Comparison of ENCODE assay signal across 8 mouse cellular contexts in genomic region chr4:135353794-135354450, GRCm38 (mm10). TPM values are rescaled to one million over a fixed set of nuclear protein-coding genes. Genes with fewer than 3 reads are reported as not detected.
A peak's percentile ranks its signal among the peaks of the same experiment; 100 is the strongest.
DNase-seq lines count a peak whose midpoint lies in the region; ATAC-seq lines count a peak whose summit lies in the region.

No protein-coding gene starts in this region.

- peak; percentile 39 for DNase-seq in adrenal gland, adult 2 months
- DNase-seq in adrenal gland, adult 18-20 months (ENCODE audit: low spot score in 2 of 2) = no peak
- peak; percentile 40 for DNase-seq in ES-CJ7 (ENCODE audit: low read depth, low spot score)
- DNase-seq in embryonic facial prominence, embryonic 14.5 days (ENCODE audit: low spot score) = no peak
- peak; percentile 20 to 23 for DNase-seq in spleen, postnatal 36 days (ENCODE audit: low spot score in 2 of 2)

- H3K36me3 ChIP-seq in embryonic facial prominence, embryonic 14.5 days (ENCODE audit: control insufficient read depth, insufficient read depth, low read length) = peaks cover 15% of the 10 kb centered on the region; the same call in 1 of the 2 replicates
- H3K36me3 ChIP-seq in hindbrain, embryonic 12.5 days = 0 out of 2 replicates have a peak, but pooled peaks cover 7% of the 10 kb centered on the region
- H3K36me3 ChIP-seq in lung, embryonic 16.5 days (ENCODE audit: control insufficient read depth, insufficient read depth, low read length) = peaks cover 2% of the 10 kb centered on the region; the same call in 1 of the 2 replicates

- peaks cover 8% of the 10 kb centered on the region for H3K4me1 ChIP-seq in embryonic facial prominence, embryonic 14.5 days (ENCODE audit: control insufficient read depth, insufficient read depth, low read length)
- peaks cover 17% of the 10 kb centered on the region for H3K4me1 ChIP-seq in hindbrain, embryonic 12.5 days
- H3K4me1 ChIP-seq in lung, embryonic 16.5 days (replicated peaks; ENCODE audit: control insufficient read depth, insufficient read depth, low read length) = peaks cover 19% of the 10 kb centered on the region

- peak overlapping the region; percentile 63 for H3K9ac ChIP-seq in embryonic facial prominence, embryonic 14.5 days (ENCODE audit: low read depth, low read length)
- peak overlapping the region; percentile 62 for H3K9ac ChIP-seq in hindbrain, embryonic 12.5 days
- H3K9ac ChIP-seq in lung, embryonic 16.5 days (ENCODE audit: low read length) = peak overlapping the region; percentile 74

- H3K9me3 ChIP-seq in embryonic facial prominence, embryonic 14.5 days (ENCODE audit: control insufficient read depth, low read length) = no peaks in the 10 kb centered on the region
- no peaks in the 10 kb centered on the region for H3K9me3 ChIP-seq in hindbrain, embryonic 12.5 days (replicated peaks)
- no peaks in the 10 kb centered on the region for H3K9me3 ChIP-seq in lung, embryonic 16.5 days (ENCODE audit: control insufficient read depth, low read length)

- H3K27ac ChIP-seq in embryonic facial prominence, embryonic 14.5 days (replicated peaks; ENCODE audit: low read depth, low read length) = peak overlapping the region; percentile 95
- peak overlapping the region; percentile 97 for H3K27ac ChIP-seq in hindbrain, embryonic 12.5 days
- H3K27ac ChIP-seq in lung, embryonic 16.5 days (ENCODE audit: low read length) = peak overlapping the region; percentile 99

- H3K27me3 ChIP-seq in embryonic facial prominence, embryonic 14.5 days (replicated peaks; ENCODE audit: control insufficient read depth, insufficient read depth, low read length) = no peaks in the 10 kb centered on the region
- H3K27me3 ChIP-seq in hindbrain, embryonic 12.5 days = peaks cover 4% of the 10 kb centered on the region; the same call in 1 of the 2 replicates
- H3K27me3 ChIP-seq in lung, embryonic 16.5 days (ENCODE audit: control insufficient read depth, insufficient read depth, low read depth, low read length) = no peaks in the 10 kb centered on the region

- 15% methylated on average over 12 of the region's 12 CpGs for WGBS in embryonic facial prominence, embryonic 14.5 days
- 26% methylated on average over 12 of the region's 12 CpGs for WGBS in hindbrain, embryonic 12.5 days
- WGBS in lung, embryonic 16.5 days = 7% methylated on average over 12 of the region's 12 CpGs

- peak overlapping the region; percentile 99 for H3K4me3 ChIP-seq in embryonic facial prominence, embryonic 14.5 days (ENCODE audit: low read depth, low read length)
- H3K4me3 ChIP-seq in hindbrain, embryonic 12.5 days = peak overlapping the region; percentile 98
- peak overlapping the region; percentile 97 for H3K4me3 ChIP-seq in lung, embryonic 16.5 days (ENCODE audit: low read length)

- H3K4me2 ChIP-seq in embryonic facial prominence, embryonic 14.5 days (ENCODE audit: low read depth, low read length) = peak overlapping the region; percentile 64
- peak overlapping the region; percentile 66 for H3K4me2 ChIP-seq in hindbrain, embryonic 12.5 days (replicated peaks)
- peak overlapping the region; percentile 81 for H3K4me2 ChIP-seq in lung, embryonic 16.5 days (ENCODE audit: low read depth, low read length)

- ATAC-seq in embryonic facial prominence, embryonic 14.5 days (ENCODE audit: low read depth) = no peak
- ATAC-seq in hindbrain, embryonic 12.5 days (ENCODE audit: low FRiP score) = no peak; the same call in 1 of the 2 replicates
- no peak for ATAC-seq in lung, embryonic 16.5 days (ENCODE audit: low read depth)
- no peak for ATAC-seq in inflammation-experienced regulatory T-cells, adult 6 months

RNA-seq across cellular contexts. Expression of gene Srrm1, which starts 0.8 kb away (rescaled TPM):
- total RNA-seq in adrenal gland, adult 2 months (2021) = 100 to 1,000 TPM; 107 to 122 TPM
- 19.4 and 23.2 TPM in 2 replicates for polyA plus RNA-seq in adrenal gland, adult 2 months (2012; rRNA removed)
- 100 to 1,000 TPM in 1 of 2 experiments, 10 to 100 TPM in 1; 99.3 to 114 TPM for total RNA-seq in adrenal gland, adult 18-20 months (2021)
- 159 and 163 TPM in 2 replicates for polyA plus RNA-seq in embryonic facial prominence, embryonic 14.5 days (2014; fragmentation: Nextera tagmentation; extraction: Ambion mirVana)
- polyA plus RNA-seq in hindbrain, embryonic 12.5 days (2016; fragmentation: Nextera tagmentation; extraction: Ambion mirVana) = 238 and 258 TPM in 2 replicates
- polyA plus RNA-seq in lung, embryonic 16.5 days (2015; fragmentation: Nextera tagmentation; extraction: Ambion mirVana) = 193 and 220 TPM in 2 replicates
- 100 to 1,000 TPM; 191 to 279 (median 247) TPM for polyA plus RNA-seq in inflammation-experienced regulatory T-cells, adult 6 months (2017; shearing (Covaris generic))

RNA-seq across cellular contexts. Expression of gene Ncmap, which starts 44.1 kb away (rescaled TPM):
- under 1 TPM in 1 of 2 experiments, not detected in 1; 0.28 TPM for total RNA-seq in adrenal gland, adult 2 months (2021)
- 0.15 and 3.2 TPM in 2 replicates for polyA plus RNA-seq in adrenal gland, adult 2 months (2012; rRNA removed)
- total RNA-seq in adrenal gland, adult 18-20 months (2021) = under 1 TPM in 1 of 2 experiments, not detected in 1; 0.26 TPM
- 6.8 and 7.7 TPM in 2 replicates for polyA plus RNA-seq in embryonic facial prominence, embryonic 14.5 days (2014; fragmentation: Nextera tagmentation; extraction: Ambion mirVana)
- polyA plus RNA-seq in hindbrain, embryonic 12.5 days (2016; fragmentation: Nextera tagmentation; extraction: Ambion mirVana) = 2.9 and 6.1 TPM in 2 replicates
- polyA plus RNA-seq in lung, embryonic 16.5 days (2015; fragmentation: Nextera tagmentation; extraction: Ambion mirVana) = 7.4 and 8.5 TPM in 2 replicates
- polyA plus RNA-seq in inflammation-experienced regulatory T-cells, adult 6 months (2017; shearing (Covaris generic)) = 10 to 100 TPM in 2 of 3 experiments, 1 to 10 TPM in 1; 4.0 to 58.5 (median 35.5) TPM

Comparison
In these comparisons a context has a peak if more than half of its experiments do, and no peak if none do; other contexts are left out.
1. DNase-seq: peak in adrenal gland, adult 2 months (single experiment), ES-CJ7 (single experiment) and spleen, postnatal 36 days (2 of 2); none in adrenal gland, adult 18-20 months (0 of 2) and embryonic facial prominence, embryonic 14.5 days (single experiment).
2. Peak in every context shown above with its lines, with median percentiles within 50 percentile points of each other: H3K27ac ChIP-seq, H3K4me2 ChIP-seq, H3K4me3 ChIP-seq and H3K9ac ChIP-seq.